Mouse (Mus musculus): ENCODE results near the gene A930004D18Rik. TPM values are rescaled to one million over a fixed set of nuclear protein-coding genes. Genes with fewer than 3 reads are reported as not detected.

Gene A930004D18Rik
- total RNA-seq, 2 experiments from 2014 or later = 2.7 to 5.0 TPM

DNA sequence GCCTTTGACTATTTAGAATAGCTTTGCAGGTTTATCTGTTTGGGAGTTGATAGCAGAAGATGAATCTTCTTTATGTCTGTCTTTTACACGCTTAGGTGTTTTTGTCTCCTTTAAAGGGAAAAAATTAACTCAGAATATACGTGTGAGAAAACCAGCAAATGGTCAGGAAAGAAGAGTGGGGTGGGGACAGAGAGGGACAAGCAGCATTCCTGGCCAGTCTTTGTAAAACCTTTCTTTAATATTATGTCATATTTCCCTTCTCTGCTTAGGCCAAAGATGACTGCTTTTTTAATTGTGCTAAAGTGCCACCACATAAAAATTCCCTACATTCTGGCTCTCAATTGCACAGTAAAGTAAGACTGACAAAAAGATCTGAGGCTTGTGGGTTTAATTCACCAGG is 21.5 kb upstream of the A930004D18Rik start:
- no peak overlapping the region for H3K27ac ChIP-seq
- H3K4me3 ChIP-seq = no peak overlapping the region
- intact Hi-C loops (cut with DNase I) = loop anchor here (10.0 kb wide), 1 partner anchor 936 kb away; the partner anchor contains the start of genes 4930426L09Rik and Pip4k2a
- DNase-seq (ENCODE audit: extremely low spot score in 1 of 2, low spot score in 2 of 2) = no peak
- TF ChIP-seq CTCF (IDR thresholded peaks at IDR 0.05) = no peak

DNA sequence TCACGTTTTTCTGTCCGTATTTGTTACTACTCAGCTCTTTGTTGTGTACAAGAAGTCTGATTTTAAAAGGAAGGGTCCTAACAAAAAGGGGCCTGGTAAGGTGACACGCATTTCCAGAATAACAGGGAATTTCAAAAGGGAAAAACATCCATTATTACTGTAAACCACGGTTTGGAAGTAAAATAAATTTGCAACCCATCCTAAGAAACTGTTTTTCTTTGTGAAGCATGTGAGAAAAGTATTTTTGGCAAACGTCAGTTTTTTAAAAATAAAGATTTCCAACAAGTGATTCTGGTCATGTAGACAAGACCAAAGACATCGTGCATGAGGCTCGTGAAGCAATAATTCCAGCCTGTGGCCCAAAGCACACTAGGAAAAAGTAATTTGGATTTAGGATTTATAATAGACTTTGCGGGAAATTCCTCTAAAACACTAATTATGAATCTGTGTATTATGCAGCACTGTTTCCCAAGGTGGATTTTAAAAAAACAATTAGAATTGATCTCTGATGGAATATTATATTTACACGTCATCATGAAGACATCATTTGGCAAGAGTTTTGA is 20.7 kb upstream of the A930004D18Rik start:
- Histone ChIP-seq H3K4me3 (peak overlapping the region; percentile 66), H3K27ac (peak overlapping the region; percentile 96)
- intact Hi-C loops (cut with DNase I) = loop anchor here (10.0 kb wide), 1 partner anchor 937 kb away; the partner anchor contains the start of genes 4930426L09Rik and Pip4k2a
- no peak for TF ChIP-seq CTCF (IDR thresholded peaks at IDR 0.05)
- DNase-seq (ENCODE audit: extremely low spot score in 1 of 2, low spot score in 2 of 2) = no peak

DNA sequence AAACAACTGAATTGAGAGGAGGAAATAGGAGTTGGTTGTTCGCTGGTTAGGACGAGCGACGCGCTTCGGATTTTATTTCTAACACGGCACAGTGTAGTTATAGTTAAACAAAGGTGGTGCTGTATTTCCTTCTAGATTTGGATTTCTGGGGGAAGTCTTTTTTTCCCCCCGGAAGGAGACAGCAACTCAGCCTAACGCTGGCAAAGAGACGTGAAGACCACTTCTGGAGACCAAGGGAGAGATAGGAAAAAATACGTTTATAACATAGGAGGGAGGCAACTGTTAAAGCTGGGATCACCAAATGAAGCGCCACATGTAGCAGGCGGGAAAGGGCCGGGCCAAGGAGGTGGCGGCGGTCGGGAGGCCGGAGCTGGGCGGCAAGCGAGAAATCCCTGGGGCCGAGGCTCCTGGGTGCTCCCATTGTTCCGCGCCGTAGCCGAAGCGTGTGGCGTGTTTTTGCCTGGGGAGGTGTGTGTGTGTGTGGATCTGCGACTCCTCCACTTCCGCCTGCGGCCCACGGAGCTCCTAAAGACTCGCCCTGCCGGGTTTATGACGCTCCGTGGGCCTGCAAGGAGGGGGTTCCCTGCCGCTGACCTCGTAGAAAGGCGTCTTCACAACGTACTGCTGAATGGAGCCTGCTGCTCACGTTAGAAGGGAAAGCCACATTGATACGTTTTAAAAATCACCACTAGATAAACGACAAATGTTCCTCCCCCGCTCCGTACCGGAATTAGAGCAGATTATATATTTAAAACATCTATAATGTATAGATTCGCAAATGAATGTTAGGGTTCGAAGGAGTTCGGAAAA is 20.0 kb upstream of the A930004D18Rik start:
- DNase-seq (ENCODE audit: extremely low spot score in 1 of 2, low spot score in 2 of 2) = peak; percentile 60 to 66
- Histone ChIP-seq H3K27ac (peak overlapping the region; percentile 96), H3K4me3 (peak overlapping the region; percentile 66)
- no peak; the same call in 1 of the 2 replicates for TF ChIP-seq CTCF (IDR thresholded peaks at IDR 0.05)
- intact Hi-C loops (cut with DNase I) = loop anchor here (10.0 kb wide), 1 partner anchor 937 kb away; the partner anchor contains the start of genes 4930426L09Rik and Pip4k2a

DNA sequence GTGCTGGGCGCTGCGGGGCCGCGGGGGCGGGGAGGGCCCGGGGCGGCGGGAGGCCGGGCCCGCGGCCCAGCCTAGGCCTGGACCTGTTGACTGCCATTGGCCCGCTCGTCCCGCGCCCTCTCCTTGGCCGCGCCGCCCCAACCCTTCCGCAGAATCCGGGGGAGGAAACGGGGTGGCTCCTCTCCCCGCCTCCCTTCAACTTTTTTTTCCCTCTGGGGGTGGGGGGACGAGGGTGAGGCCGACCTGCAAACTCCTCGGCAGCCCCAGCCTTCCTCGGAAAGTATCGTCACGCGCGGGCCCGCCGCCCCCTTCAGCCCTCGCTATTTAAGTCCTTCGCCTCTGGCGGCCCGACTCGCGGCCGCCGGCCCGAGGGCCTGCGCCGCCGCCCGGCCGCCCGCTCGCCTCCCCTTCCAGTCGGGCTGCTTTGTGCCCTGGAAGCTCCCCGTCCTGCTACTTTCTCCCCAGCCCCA is 19.3 kb upstream of the A930004D18Rik start:
- peak overlapping the region; percentile 96 for H3K27ac ChIP-seq
- H3K4me3 ChIP-seq = peak overlapping the region; percentile 66
- peak; percentile 76 to 88 for DNase-seq (ENCODE audit: extremely low spot score in 1 of 2, low spot score in 2 of 2)
- intact Hi-C loops (cut with DNase I) = loop anchor here (1.0 to 10.0 kb wide), 2 partner anchors 7 to 938 kb away; partner anchors contain the start of genes 4930426L09Rik and Pip4k2a
- TF ChIP-seq CTCF (IDR thresholded peaks at IDR 0.05) = no peak; the same call in 1 of the 2 replicates

DNA sequence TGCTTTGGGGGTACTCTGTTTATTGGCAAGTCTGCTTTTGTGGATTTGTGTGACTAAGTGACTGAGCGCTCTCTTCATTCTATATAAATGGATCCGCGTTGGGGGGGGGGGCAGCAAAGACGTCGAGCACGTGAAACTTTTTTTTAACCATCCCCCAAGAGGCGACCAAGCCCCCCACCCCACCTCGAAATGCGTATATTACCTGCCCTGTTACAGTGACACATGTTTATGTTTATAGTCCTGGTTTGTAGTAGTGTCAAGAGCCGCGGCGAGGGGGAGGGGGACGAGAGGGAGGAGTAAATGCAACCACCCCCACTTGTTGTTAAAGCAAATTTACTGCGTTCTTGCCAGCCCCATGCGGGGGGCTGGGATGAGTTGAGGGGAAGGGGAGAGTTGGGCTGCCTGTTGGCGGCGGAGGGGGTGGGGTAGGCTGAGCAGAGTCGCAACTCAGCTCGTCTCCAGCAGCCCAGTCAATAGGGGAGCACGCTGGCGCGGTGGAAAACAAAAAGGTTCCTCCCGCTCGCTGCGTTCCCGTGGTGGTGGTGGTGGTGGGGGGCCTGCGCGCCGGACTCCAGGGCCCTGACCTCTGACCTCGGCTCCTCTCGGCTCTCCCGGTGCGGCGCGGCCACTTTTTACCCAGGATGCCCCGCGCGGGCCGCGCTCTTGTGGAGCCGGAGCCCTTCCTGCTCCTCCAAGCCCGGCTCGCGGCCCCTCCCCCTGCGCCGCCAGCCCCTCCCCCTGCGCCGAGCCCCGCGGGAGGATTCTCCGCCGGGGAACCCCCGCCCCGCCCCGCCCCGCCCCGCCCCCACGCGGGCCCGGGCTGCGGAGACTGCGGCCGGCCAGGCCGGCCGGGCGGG is 18.6 kb upstream of the A930004D18Rik start:
- peak; percentile 87 to 92 for DNase-seq (ENCODE audit: extremely low spot score in 1 of 2, low spot score in 2 of 2)
- Histone ChIP-seq H3K4me3 (peak overlapping the region; percentile 69), H3K27ac (peak overlapping the region; percentile 91)
- TF ChIP-seq CTCF (IDR thresholded peaks at IDR 0.05) = no peak
- intact Hi-C loops (cut with DNase I) = loop anchor here (1.0 to 10.0 kb wide), 2 partner anchors 8 to 939 kb away; partner anchors contain the start of genes 4930426L09Rik and Pip4k2a

DNA sequence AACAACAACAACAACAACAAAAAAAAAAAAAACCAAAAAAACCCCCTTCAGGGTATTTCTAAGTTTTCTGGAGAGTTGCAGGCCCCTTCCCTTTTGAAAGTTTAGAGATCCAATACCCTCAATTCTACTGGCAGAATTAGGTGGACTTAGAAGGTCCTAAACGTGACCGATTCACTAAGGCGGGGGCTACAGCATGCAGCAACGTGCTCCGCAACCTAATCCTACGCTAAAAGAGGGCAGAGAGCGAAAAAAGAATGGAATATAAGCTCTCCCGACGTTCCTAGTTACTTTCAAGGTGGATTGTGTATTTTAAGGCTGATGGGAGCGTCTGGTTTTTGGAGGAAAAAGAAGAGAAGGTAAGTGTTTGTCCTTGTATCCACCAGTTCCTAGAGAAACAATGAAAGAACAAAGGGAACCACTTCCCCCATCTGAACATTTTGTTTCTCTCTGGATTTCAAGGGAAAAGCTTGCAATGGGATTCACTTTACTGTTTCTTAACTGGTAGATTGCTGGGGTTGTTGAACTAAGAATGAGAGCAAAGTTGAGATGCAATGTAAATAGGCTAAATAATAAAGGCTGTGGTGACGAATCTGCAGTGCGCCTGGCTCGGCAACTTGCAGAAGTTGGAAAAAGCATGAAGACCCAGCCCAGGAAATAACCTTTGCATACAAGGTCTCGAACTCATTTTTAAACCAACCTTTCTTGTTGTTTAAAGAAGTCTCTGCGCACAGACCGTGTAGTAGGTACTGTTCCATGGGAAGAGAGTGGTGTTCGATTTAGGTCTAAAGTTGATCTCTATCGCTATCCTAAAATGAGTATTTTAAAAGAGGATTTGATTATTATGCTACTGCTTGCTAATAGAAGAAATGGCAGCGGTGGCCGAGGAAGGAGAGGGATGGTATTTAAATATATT is 17.7 kb upstream of the A930004D18Rik start, which contains the start of gene Mllt10:
Gene Mllt10 (plus strand): TSS at position 222 of the 913 bp plus-strand sequence.
- Histone ChIP-seq H3K27ac (peak within 1 kb of the TSS; percentile 91), H3K4me3 (peak within 1 kb of the TSS; percentile 69)
- intact Hi-C loops (cut with DNase I) = loop anchor here (10.0 kb wide), 1 partner anchor 940 kb away; the partner anchor contains the start of genes 4930426L09Rik and Pip4k2a
- no peak for TF ChIP-seq CTCF (IDR thresholded peaks at IDR 0.05)
- DNase-seq (ENCODE audit: extremely low spot score in 1 of 2, low spot score in 2 of 2) = no peak

DNA sequence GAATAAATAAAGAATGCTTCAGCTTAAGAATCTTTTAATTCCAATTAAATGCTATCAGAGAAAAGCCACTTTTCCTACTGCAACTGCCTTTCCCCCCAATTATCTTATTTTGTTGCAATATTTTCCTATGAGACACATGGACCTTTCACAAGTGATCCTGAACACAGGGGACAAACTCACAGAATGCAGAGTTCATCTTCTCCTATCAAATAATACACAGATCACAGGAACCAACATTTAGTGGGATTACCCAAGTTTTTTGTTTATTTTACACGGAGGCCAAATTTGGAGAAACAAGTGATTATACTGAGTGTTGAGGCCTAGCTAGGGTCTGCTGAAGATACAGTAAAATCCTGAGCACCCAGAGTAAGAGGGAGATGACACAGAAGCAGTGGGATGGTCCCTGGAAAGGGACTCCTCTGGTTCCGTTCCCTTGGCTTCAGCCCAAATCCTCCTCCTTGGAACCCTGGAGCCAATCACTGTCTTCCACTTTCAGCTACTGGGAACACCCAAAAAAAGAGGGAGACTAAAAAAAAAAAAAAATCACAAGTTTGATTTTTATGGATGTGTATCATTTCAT is 16.5 kb upstream of the A930004D18Rik start:
- no peak overlapping the region for H3K27ac ChIP-seq
- no peak for DNase-seq (ENCODE audit: extremely low spot score in 1 of 2, low spot score in 2 of 2)
- TF ChIP-seq CTCF (IDR thresholded peaks at IDR 0.05) = no peak

DNA sequence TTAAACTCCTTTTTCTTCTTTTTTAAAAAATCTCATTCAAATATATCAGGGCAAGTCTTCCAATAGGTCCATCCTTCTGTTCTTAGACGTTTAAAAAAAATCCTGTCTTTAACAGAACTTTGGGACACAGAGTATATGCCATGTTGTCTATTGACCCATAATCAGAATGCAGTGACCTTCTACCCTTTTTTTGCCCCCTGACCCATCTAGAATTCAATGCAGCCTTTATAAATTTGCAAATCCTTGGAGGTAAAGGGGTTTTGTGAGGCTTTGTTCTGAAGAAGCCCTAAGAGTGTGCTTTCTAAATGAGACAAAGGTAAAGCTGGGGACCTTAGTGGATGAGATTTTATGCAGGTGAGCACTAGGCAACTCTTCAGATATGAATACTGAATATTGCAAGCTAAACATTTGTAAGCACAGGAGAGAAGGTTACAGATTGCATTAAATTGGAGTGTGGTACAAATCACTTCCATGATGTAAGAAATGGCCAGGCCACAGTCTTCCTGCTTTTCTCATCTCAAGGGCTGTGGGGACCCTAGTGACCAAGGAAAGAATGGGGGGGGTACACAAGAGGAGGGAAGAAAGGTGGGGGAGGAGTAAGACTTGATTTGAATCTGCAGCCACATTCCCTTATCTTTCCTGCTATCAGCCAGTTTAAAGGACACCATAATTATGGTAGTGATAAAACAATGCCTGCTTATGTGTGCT is 15.9 kb upstream of the A930004D18Rik start:
- no peak for TF ChIP-seq CTCF (IDR thresholded peaks at IDR 0.05)
- Histone ChIP-seq H3K27ac (no peak overlapping the region), H3K4me3 (no peak overlapping the region)
- DNase-seq (ENCODE audit: extremely low spot score in 1 of 2, low spot score in 2 of 2) = no peak
- intact Hi-C loops (cut with DNase I) = loop anchor here (10.0 kb wide), 1 partner anchor 941 kb away; the partner anchor contains the start of genes 4930426L09Rik and Pip4k2a

More for the DNA sequence above, 16.5 kb upstream of the A930004D18Rik start:
- intact Hi-C loops (cut with DNase I) = loop anchor here (10.0 kb wide), 1 partner anchor 941 kb away; the partner anchor contains the start of genes 4930426L09Rik and Pip4k2a
- H3K4me3 ChIP-seq = no peak overlapping the region

DNA sequence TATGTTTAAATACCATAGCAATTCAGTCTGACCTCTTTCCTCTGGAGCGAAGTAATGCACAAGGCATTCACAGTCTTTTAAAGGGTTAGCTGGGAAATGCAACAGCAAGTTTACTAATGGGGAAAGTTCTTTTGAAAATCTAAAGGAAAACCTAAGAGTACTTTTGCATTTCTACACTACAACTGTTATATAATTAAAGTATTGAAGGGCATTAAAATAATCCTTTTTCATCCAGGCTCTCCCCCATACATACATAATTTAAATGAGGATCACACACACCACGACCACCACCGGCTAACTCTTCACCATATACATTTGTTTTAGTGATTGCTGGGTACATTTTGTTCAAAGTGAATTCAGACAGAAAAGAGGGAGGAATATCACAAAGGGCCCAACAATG is 15.0 kb upstream of the A930004D18Rik start:
- Histone ChIP-seq H3K4me3 (no peak overlapping the region), H3K27ac (no peak overlapping the region)
- intact Hi-C loops (cut with DNase I) = loop anchor here (10.0 kb wide), 1 partner anchor 942 kb away; the partner anchor contains the start of genes 4930426L09Rik and Pip4k2a
- no peak for TF ChIP-seq CTCF (IDR thresholded peaks at IDR 0.05)
- no peak for DNase-seq (ENCODE audit: extremely low spot score in 1 of 2, low spot score in 2 of 2)

Data from left cerebral cortex, adult 2 months (tissue).